Mouse (Mus musculus) gastrocnemius, postnatal 14 days (tissue): ENCODE data around the gene Abr. TPM values are rescaled to one million over a fixed set of nuclear protein-coding genes. Genes with fewer than 3 reads are reported as not detected.
A peak's percentile ranks its signal among the peaks of the same experiment; 100 is the strongest.

Experiments used
- DNase-seq: peaks from one replicate; pipeline ENCODE4 v3.0.0; 2021; ENCODE audit warnings: mixed read lengths
- intact Hi-C: fragments of 180-260 bp; cut with DNase I; formaldehyde crosslinking; loops from one replicate; pipeline ENCODE4 v1.15.1; 2025; ENCODE audit warnings: low total_unique reads
- total RNA-seq, 2 experiments: library from RNA; stranded (reverse); gene quantifications; 2 replicates each; pipeline ENCODE4 v1.2.3; 2021

Gene Abr
- total RNA-seq, 2 experiments from 2014 or later = 15.4 to 18.2 TPM

DNA sequence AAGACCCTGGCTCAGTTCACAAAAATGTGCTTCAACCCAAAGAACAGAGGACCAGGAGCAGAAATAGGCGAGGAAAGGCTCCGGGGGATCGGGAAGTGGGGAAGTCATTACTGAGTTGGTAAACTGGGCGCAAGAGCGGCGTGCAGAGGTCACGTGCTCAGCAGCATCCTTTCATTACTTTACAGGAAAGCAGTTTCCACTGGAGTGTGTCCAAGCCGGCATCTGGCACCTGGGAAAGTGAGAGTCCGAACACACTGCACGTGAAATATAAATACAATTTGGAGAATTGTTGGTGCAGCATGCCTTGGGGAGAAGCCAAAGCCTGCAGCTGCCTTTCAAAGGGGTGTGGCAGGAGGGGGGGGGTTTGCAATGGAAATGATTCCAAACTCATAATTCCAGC is 220.7 kb downstream of the Abr start:
- intact Hi-C loops = loop anchor here (5.0 to 10.0 kb wide), 2 partner anchors 134 to 227 kb away; partner anchors contain the start of genes Fam57a and Vps53
- DNase-seq = peak; percentile 47

- peak; percentile 20 for DNase-seq
- intact Hi-C loops = loop anchor here (5.0 to 10.0 kb wide), 2 partner anchors 132 to 225 kb away; partner anchors contain the start of genes Fam57a and Vps53
These were observed 222.4 kb downstream of the Abr start for GRCm38 (mm10) chr11:76399587-76400330.

DNA sequence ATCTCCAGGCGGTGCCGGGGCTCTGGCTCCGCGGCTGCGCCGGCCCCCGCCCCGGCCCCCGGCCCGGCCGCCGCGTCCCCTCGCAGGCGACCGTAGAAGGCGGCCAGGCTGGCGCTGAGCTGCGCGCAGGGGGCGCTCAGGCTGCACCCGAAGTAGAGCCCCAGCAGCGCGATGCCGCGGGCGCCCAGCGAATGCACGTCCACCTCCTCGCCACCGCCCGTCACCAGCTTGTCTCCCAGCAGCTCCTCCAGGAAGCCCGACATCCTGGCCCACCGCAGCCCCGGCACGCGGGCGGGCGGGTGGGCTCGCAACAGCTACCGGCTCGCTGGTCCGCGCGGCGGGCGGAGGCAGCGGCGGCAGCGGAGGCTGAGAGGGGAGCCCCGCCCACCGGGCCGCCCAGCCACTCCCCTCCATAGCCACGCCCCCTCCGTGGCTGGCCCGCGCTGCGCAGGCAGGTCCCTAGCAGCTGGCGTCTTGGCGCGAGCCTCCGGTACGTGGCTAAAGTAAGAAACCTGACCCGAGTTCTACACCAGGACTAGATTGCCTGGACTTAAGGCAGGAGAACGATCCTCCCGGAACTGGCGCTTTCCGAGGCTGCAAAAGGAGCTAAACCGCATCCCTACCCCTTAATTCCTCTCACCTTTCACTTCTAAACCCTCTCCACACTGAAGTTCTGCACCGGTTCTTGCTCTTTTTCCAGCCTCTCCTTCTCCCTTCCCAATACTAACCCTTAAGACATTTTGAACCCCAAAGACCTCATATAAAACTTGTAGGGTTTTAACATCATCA is 223.1 kb downstream of the Abr start, which contains the start of gene Nxn:
Gene Nxn, minus strand, starts transcription at position 343 of the 789 bp plus-strand sequence.
- intact Hi-C loops = no loop called here
- peak; percentile 96 for DNase-seq

DNA sequence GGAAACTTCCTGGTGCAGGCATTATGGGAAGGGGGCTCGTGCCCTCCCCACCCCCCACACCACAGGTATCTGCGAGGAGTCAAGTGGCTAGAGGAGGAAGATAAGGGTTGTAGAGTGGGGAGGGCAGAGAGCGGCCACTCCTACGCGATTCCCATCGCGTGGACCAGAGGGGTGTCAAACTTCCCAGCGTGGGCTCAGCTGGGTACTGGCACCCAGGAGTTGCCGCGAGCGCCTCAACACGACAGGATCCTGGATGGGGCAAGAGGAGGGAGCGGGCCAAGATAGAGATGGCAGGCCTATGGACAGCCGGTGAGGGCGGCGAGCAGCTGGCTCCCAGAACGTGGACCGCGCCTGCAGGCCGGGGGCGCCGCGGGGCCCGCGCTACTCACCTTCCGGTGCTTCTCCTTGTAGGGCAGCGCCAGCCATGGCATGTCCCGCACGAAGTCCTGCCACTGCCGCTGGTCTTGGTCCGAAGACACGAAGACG is 223.8 kb downstream of the Abr start:
- peak; percentile 67 for DNase-seq
- intact Hi-C loops = no loop called here

- DNase-seq = peak; percentile 64
- intact Hi-C loops = no loop called here
These were observed 224.3 kb downstream of the Abr start for GRCm38 (mm10) chr11:76397650-76398311.

- intact Hi-C loops = no loop called here
These were observed 229.1 kb downstream of the Abr start for GRCm38 (mm10) chr11:76392996-76393395.

GRCm38 (mm10) chr11:76392532-76392931 is 229.6 kb downstream of the Abr start:
- intact Hi-C loops = no loop called here
- DNase-seq = no peak

More at GRCm38 (mm10) chr11:76392996-76393395, 229.1 kb downstream of the Abr start:
- no peak for DNase-seq

GRCm38 (mm10) chr11:76388711-76389110 is 233.4 kb downstream of the Abr start:
- intact Hi-C loops = no loop called here
- DNase-seq = no peak

DNA sequence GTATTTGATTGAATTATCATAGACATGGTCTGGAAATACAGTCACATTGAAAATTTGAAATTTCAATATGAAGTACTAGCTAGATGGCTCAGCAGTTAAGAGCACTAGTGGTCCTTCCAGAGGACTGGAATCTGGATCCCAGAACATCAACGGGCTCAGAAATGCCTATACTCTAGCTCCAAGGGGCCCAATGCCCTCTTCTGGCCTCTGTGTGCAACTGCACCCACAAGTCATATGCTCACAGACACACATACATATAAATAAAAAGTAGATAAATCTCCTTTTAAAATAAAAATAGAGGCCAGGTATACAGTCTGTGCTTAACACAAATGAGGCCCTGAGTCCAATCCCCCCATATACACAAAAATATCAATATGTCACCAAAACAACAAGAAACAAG is 235.0 kb downstream of the Abr start:
- intact Hi-C loops = no loop called here
- DNase-seq = no peak

- no peak for DNase-seq
- intact Hi-C loops = no loop called here
These were observed 236.4 kb downstream of the Abr start for GRCm38 (mm10) chr11:76385746-76386145.

DNA sequence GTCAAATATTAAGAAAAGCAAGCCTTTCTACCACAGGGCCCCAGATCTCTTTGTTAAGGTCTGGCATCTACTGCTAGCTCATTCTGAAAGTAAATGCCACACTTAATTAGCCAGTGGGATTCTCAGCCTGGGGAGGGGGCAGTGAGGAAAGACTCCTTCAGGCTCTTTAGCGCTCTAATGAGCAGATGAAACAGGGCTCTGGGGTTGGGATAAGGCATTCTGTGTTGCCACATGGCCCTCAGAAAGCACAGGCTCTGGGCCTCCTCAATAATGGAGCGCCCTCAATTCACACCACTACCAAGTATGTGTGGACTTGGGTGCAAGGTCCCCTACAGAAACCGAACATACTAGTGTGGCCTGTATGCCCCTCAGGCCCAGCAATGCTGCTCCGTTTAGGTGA is 237.1 kb downstream of the Abr start:
- intact Hi-C loops = no loop called here

GRCm38 (mm10) chr11:76384307-76384706 is 237.8 kb downstream of the Abr start:
- intact Hi-C loops = no loop called here
- DNase-seq = peak; percentile 21

More for the DNA sequence above, 237.1 kb downstream of the Abr start:
- no peak for DNase-seq

- no peak for DNase-seq
- intact Hi-C loops = no loop called here
These were observed 239.3 kb downstream of the Abr start for GRCm38 (mm10) chr11:76382711-76383324.

DNA sequence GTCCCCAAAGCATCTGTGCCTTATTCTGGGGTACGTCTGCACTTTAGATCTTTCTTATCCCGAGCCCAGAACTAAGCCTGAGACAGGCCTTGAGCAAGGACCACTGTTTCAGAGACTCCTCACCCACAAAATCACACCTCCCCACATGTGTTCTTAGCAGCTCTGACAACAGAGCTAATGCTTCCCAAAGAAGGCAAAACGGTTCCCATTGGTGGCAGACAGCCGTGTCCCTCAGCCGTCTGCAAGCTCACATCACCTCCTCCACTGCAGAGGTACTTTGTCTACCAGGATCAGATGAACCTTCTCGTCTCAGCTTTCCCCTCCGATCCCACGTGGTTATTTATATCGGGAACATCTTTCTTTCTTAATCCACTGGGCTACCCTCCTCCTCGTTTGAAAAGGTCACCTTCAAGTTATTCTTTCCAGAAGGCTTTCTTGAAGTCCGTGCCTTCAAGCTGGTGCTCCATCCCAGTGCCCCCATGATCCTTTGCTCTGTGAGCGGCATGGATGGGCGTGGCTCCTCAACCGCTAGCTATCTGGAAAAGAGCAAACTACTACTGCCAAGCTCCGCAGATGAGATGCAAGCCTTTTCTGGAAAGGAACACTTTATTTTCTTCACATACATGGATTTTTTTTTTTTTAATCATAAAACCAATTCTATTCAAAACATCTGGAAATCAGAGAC is 240.8 kb downstream of the Abr start:
- DNase-seq = no peak
- intact Hi-C loops = no loop called here

- intact Hi-C loops = no loop called here
- no peak for DNase-seq
These were observed 242.1 kb downstream of the Abr start for GRCm38 (mm10) chr11:76379921-76380544.

DNA sequence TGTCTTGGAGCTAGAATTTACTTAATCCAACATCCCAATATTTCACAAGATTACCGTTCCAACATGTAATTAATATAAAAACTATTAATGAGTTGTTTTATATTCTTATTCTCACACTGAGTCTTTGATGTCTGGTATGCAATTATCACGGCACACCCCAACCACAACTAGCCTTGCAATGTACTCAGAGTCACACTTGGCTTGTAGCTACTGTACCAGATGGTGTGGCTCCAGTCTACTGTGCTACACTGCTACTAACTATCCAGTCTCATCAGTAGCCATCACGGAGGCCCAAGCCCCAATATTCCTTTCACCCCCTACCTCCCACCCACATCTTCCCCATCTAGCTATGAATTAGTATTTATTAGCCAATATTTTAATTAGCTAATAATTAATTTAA is 245.7 kb downstream of the Abr start:
- intact Hi-C loops = no loop called here
- no peak for DNase-seq

GRCm38 (mm10) chr11:76374491-76375185 is 247.5 kb downstream of the Abr start:
- DNase-seq = peak; percentile 80

GRCm38 (mm10) chr11:76372534-76372933 is 249.6 kb downstream of the Abr start:
- DNase-seq = no peak
- intact Hi-C loops = no loop called here

More at GRCm38 (mm10) chr11:76374491-76375185, 247.5 kb downstream of the Abr start:
- intact Hi-C loops = no loop called here
